Mouse (Mus musculus) gastrocnemius, adult 8-10 months (tissue): ENCODE data around the gene Trmt1l. TPM values are rescaled to one million over a fixed set of nuclear protein-coding genes. Genes with fewer than 3 reads are reported as not detected.
"Not testable (repeated sequence)": the region's sequence is repeated elsewhere in the genome, so short reads cannot be mapped to it uniquely, and the experiment has no call there.

Experiments
- DNase-seq, 2 experiments: peaks; one replicate each; pipeline ENCODE4 v3.0.0; 2022; ENCODE audit warnings: low spot score in 2 of 2
- total RNA-seq, 4 experiments: library from RNA; stranded (reverse); gene quantifications; 2 replicates each; pipeline ENCODE4 v1.2.4; 2022

The Trmt1l gene
- 10 to 100 TPM; 11.7 to 15.5 (median 13.7) TPM for total RNA-seq

DNA sequence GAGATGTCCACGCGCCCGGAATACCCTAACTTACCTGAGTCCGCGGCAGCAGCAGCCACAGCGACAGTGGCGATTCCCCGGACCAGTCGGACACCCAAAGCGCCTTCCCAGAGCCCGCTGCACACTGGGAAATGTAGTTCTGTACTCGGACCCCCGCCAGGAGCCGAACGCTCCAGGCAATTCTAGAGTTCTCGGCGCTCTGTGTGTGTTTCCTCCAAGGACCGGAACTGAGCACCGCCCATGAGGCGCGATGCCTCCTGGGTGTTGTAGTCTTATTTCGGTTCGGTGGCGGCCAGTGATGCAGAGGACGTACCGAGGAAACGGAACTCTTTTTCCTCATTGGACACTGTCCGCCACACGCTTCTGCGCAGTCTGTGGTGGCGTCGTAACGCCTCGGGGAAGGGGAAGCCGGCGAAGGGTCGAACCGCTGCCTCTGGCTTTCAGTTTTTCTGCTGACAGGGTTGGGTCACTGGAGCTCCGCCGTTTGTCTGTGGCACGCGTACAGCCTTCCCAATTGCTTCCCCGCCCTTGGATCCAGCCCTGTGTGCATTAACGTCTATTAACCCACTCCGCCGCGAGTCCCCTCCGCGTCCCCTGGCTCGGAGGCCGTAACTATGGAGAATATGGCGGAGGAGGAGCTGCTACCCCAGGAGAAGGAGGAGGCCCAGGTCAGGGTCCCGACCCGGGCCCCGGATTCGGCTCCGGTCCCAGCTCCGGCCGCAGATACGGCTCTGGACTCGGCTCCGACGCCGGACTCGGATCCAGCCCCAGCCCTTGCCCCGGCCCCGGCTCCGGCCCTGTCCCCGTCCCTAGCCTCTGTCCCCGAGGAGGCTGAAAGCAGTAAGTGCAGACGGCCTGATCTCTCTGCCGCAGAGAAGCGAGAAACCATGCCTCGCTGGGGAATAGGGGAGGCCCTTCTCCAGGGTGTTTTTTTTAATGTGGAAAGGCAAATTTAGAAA, at the start of gene Trmt1l, which contains the start of gene Swt1:
TSS of gene Trmt1l (plus strand) at position 280 of the 959 bp plus-strand sequence.
TSS of gene Swt1 (minus strand) at position 193 of the 959 bp plus-strand sequence.
- peak; percentile 98 for DNase-seq

- DNase-seq: no peak
Observed at GRCm38 (mm10) chr1:151390029-151390428, 38.3 kb upstream of the Trmt1l start.

- DNase-seq: no peak
Observed at GRCm38 (mm10) chr1:151409827-151410226, 18.5 kb upstream of the Trmt1l start.

DNA sequence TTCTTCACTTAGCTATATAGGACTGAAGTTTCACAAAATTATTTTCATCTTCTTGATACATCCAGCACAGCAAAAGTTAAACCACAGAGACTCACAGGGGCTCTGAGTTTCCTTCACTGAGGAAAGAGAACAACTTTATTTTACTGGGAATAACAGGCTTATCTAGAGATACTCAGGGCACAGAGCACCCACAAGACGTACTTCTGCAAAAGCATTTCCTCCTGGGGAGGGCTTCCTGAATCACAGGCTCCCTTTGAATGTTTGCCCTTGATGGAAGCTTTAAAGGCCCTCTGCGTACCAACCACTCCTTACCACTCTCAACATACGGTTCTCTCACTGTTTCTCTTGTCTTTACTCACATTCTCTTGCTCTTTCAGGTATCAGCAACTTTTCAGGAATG, 6.2 kb upstream of the Trmt1l start:
- no peak for DNase-seq

- no peak for DNase-seq
Observed at GRCm38 (mm10) chr1:151426947-151427600, 1.3 kb upstream of the Trmt1l start.

GRCm38 (mm10) chr1:151427888-151428262, 467 bp upstream of the Trmt1l start:
- DNase-seq: no peak

DNA sequence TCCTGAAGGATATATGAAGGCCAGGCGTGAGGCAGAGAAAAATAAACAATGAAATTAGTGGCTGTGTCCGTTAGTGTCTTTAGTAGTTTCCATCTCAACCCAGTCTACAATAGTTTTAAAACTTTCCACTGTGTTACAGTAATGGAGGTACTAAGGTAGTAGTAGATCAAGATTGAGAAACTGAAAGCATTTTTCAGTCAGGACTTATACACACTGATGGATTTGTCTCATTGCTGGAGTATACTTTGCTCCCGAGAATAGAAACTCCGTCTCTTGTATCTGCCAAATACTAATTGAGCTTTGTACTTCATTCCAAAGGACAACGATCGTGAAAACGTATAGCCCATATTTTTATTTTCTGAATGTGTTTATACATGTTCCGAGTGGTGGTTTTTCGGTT, 974 bp downstream of the Trmt1l start:
- DNase-seq: no peak

GRCm38 (mm10) chr1:151435431-151435830, 7.1 kb downstream of the Trmt1l start:
- DNase-seq: no peak

DNA sequence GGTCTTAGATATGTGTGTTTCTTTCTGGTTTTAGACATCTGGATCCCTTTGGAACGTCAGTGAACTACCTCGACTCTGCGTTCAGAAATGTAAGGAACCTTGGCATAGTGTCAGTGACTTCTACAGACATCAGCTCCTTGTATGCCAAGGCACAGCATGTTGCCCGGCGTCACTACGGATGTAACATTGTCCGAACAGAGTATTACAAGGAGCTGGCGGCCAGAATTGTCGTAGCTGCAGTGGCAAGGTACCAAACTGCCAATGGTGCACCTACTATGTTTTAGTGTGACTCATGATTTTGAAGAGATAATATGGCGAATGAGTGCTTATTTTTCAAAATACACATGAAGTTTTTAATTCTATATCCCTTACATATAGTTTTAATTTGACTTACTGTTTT, 21.5 kb downstream of the Trmt1l start:
- DNase-seq: no peak

- DNase-seq: no peak
Observed at GRCm38 (mm10) chr1:151450851-151451250, 22.5 kb downstream of the Trmt1l start.

DNA sequence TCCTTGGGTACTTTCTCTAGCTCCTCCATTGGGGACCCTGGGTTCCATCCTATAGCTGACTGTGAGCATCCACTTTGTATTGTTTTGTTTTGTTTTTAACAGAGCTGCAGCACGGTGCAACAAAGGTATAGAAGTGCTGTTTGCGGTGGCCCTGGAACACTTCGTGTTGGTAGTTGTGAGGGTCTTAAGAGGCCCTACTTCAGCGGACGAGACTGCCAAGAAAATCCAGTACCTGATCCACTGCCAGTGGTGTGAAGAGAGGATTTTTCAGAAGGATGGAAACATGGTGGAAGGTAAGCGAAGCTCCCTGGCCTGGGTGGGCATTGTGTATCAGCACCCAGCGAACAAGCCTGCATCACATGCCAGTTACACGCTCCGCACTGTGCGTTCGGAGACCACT, 23.6 kb downstream of the Trmt1l start:
- no peak for DNase-seq

GRCm38 (mm10) chr1:151457087-151457486, 28.7 kb downstream of the Trmt1l start:
- no peak for DNase-seq

DNA sequence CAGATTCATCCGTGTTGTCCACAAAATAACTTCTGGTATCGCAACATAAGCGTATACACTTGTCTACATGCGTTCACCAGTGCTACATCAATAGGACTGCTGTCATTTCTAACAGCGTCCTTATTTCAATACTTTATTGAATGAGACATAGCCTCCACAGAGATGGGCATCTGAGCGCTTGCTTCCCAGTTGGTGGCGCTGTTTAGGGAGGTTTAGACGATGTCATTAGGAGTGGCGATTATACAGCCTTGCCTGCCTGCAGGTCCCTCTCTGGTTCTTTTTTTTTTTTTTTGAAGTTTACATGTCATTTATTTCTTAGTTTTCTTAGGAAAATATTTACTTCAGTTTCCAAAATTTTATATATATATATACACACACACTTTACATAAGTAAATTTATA, 32.9 kb downstream of the Trmt1l start:
- DNase-seq: no peak

GRCm38 (mm10) chr1:151464914-151465313, 36.6 kb downstream of the Trmt1l start:
- no peak for DNase-seq

DNA sequence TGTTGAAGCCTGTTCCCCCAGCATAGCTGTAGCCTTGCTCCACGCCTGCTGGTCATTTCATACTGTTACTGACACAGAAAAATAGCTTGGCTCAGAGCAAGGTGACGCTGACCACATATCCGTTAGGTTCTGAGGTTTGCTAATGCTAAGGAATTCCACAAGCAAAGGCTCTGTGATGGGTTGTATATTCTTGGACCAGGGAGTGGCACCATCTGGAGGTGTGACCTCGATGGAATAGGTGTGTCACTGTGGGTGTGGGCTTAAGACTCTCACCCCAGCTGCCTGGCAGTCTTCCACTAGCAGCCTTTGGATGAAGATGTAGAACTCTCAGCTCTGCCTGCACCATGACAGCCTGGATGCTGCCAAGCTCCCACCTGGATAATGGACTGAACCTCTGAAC, 38.2 kb downstream of the Trmt1l start:
- DNase-seq: no peak

- DNase-seq: no peak
Observed at GRCm38 (mm10) chr1:151471429-151471828, 43.1 kb downstream of the Trmt1l start.

- not testable (repeated sequence) for DNase-seq
Observed at GRCm38 (mm10) chr1:151472386-151472785, 44.0 kb downstream of the Trmt1l start.

- no peak for DNase-seq
Observed at GRCm38 (mm10) chr1:151482497-151482896, 54.2 kb downstream of the Trmt1l start.

GRCm38 (mm10) chr1:151483568-151483967, 55.2 kb downstream of the Trmt1l start:
- DNase-seq: no peak

DNA sequence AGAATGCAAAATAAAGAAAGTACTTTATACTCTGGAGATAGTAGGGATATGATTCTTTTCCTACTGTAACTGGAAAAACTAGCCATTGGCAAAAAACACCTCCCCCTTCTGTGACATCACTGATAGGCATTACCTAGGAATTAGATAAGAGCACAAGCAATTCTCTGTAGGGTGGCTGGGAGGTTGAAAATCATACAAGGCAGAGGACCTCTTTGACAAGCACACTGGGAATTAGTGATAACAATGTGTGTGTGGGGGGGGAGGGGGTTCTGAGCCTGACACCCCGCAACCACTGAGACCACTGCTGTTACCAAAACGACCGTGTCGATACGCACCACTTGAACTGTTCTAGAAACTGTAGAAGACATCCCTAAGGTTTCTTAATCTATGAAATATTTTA, 56.4 kb downstream of the Trmt1l start:
- no peak for DNase-seq

GRCm38 (mm10) chr1:151489806-151490205, 61.5 kb downstream of the Trmt1l start:
- no peak for DNase-seq

DNA sequence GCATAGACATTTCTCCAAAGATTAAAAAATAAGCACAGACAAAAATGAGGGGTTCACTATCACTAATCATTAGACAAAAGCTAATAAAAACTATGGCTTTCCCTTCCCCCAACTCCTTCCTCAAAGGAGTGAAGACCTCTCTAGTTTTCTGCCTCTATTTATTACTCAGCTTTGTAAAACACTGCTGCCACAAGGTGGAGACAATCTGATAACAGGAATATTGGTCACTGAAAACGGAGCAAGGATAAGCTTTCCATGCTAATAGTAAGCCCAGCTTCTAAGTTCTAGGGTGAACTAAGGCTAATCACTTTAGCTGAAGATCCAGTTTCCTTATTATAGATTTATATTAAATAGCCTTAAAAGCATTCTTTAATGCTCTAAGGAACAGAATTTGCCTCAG, 64.1 kb downstream of the Trmt1l start:
- DNase-seq: no peak

- DNase-seq: no peak
Observed at GRCm38 (mm10) chr1:151493826-151494225, 65.5 kb downstream of the Trmt1l start.
